Mouse (Mus musculus) stomach, postnatal 0 days (tissue): Measurements from ENCODE around the gene Hist1h4n.
"Not testable (repeated sequence)": the region's sequence is repeated elsewhere in the genome, so short reads cannot be mapped to it uniquely, and the experiment has no call there.

Experiments used
- CTCF ChIP-seq: IDR thresholded peaks from 2 replicates; pipeline ENCODE4 v1.5.1; 2016; ENCODE audit warnings: antibody characterized with exemption, low read depth, mild to moderate bottlenecking, moderate library complexity
- EP300 ChIP-seq: optimal IDR thresholded peaks from 2 replicates; pipeline ENCODE3; 2016; ENCODE audit warnings: antibody characterized with exemption

DNA sequence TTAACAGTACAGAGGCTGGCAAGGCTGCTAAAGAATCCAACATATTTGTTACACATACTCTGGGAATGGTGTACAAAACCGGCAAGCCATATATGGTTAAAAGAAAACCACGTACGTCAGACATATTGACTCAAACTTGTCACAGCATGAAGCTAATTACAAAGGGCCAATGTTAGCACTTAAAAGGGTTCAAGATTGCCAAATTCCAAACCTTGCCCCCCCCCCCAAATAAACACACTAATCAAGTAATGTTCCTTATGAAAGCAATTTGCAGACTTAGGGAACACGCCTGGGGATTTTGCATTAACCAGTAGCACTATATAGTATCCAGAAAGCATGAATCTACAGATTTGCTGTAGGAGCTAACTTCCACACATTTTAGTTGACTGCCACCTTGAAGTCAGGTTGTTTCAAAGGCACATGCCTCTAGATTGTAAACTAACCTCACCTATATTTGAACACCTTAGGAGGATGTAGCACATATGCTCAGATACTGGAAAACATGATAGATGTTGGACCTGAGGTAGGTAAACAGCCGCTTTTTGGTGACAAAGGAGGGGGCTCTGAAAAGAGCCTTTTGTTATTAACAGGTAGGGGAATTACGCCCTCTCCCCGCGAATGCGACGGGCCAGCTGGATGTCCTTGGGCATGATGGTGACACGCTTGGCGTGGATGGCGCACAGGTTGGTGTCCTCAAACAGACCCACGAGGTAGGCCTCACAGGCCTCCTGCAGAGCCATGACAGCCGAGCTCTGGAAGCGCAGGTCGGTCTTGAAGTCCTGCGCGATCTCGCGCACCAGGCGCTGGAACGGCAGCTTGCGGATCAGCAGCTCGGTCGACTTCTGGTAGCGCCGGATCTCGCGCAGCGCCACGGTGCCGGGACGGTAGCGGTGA is 49.4 kb downstream of the Hist1h4n start:
- TF ChIP-seq CTCF, EP300: not testable (repeated sequence)
